Mouse (Mus musculus): Measurements from ENCODE around the gene Rasgrp3. TPM values are rescaled to one million over a fixed set of nuclear protein-coding genes. Genes with fewer than 3 reads are reported as not detected.

Gene Rasgrp3
- total and polyA plus RNA-seq, 2 experiments from 2014 or later, result 4.4 to 5.5 TPM

GRCm38 (mm10) chr17:75495213-75495612, 59.5 kb downstream of the Rasgrp3 start:
- Histone ChIP-seq H3K36me3 (ENCODE audit: insufficient read depth) (no peaks in the 10 kb centered on the region), H3K27ac (ENCODE audit: low read depth, low read length) (no peak overlapping the region), H3K27me3 (ENCODE audit: insufficient read depth, low read length) (no peaks in the 10 kb centered on the region), H3K9me3 (ENCODE audit: low read length) (no peaks in the 10 kb centered on the region), H3K9ac (no peak overlapping the region), H3K4me2 (ENCODE audit: low read depth) (no peak overlapping the region), H3K4me3 (ENCODE audit: low read depth, low read length) (no peak overlapping the region), H3K4me1 (ENCODE audit: insufficient read depth) (no peaks in the 10 kb centered on the region)
- TF ChIP-seq CTCF (IDR thresholded peaks at IDR 0.05; ENCODE audit: low read depth), result no peak
- ATAC-seq (no peak), DNase-seq (no peak)
- 64% methylated on average over 4 of the region's 4 CpGs for WGBS

GRCm38 (mm10) chr17:75498241-75498651, 62.5 kb downstream of the Rasgrp3 start:
- no peaks in the 10 kb centered on the region for H3K4me1 ChIP-seq (ENCODE audit: insufficient read depth)
- 49% methylated on average over 6 of the region's 6 CpGs for WGBS
- DNase-seq (peak; percentile 21), ATAC-seq (no peak)
- no peak overlapping the region for H3K9ac ChIP-seq
- no peaks in the 10 kb centered on the region for H3K9me3 ChIP-seq (ENCODE audit: low read length)
- no peak for TF ChIP-seq CTCF (IDR thresholded peaks at IDR 0.05; ENCODE audit: low read depth)
- no peak overlapping the region for H3K4me2 ChIP-seq (ENCODE audit: low read depth)
- no peak overlapping the region for H3K4me3 ChIP-seq (ENCODE audit: low read depth, low read length)
- H3K27ac ChIP-seq (ENCODE audit: low read depth, low read length), result no peak overlapping the region
- no peaks in the 10 kb centered on the region for H3K27me3 ChIP-seq (ENCODE audit: insufficient read depth, low read length)
- H3K36me3 ChIP-seq (ENCODE audit: insufficient read depth), result no peaks in the 10 kb centered on the region

- DNase-seq, result no peak
- Histone ChIP-seq H3K4me3 (ENCODE audit: low read depth, low read length) (no peak overlapping the region), H3K4me1 (ENCODE audit: insufficient read depth) (no peaks in the 10 kb centered on the region), H3K9ac (no peak overlapping the region), H3K27ac (ENCODE audit: low read depth, low read length) (no peak overlapping the region), H3K27me3 (ENCODE audit: insufficient read depth, low read length) (no peaks in the 10 kb centered on the region), H3K4me2 (ENCODE audit: low read depth) (no peak overlapping the region), H3K36me3 (ENCODE audit: insufficient read depth) (no peaks in the 10 kb centered on the region), H3K9me3 (ENCODE audit: low read length) (no peaks in the 10 kb centered on the region)
- TF ChIP-seq CTCF (IDR thresholded peaks at IDR 0.05; ENCODE audit: low read depth), result no peak
- no peak for ATAC-seq
- 87% methylated on average over 3 of the region's 3 CpGs for WGBS
Measured at GRCm38 (mm10) chr17:75503031-75503430, 67.3 kb downstream of the Rasgrp3 start.

- H3K27me3 ChIP-seq (ENCODE audit: insufficient read depth, low read length), result no peaks in the 10 kb centered on the region
- no peak for ATAC-seq
- no peak overlapping the region for H3K4me3 ChIP-seq (ENCODE audit: low read depth, low read length)
- no peak overlapping the region for H3K4me2 ChIP-seq (ENCODE audit: low read depth)
- no peak for DNase-seq
- no peaks in the 10 kb centered on the region for H3K4me1 ChIP-seq (ENCODE audit: insufficient read depth)
- H3K9ac ChIP-seq, result no peak overlapping the region
- H3K27ac ChIP-seq (ENCODE audit: low read depth, low read length), result no peak overlapping the region
- no peak for TF ChIP-seq CTCF (IDR thresholded peaks at IDR 0.05; ENCODE audit: low read depth)
- H3K36me3 ChIP-seq (ENCODE audit: insufficient read depth), result no peaks in the 10 kb centered on the region
- WGBS, result 89% methylated on average over 5 of the region's 5 CpGs
- no peaks in the 10 kb centered on the region for H3K9me3 ChIP-seq (ENCODE audit: low read length)
Measured at GRCm38 (mm10) chr17:75505053-75505452, 69.4 kb downstream of the Rasgrp3 start.

GRCm38 (mm10) chr17:75506097-75506675, 70.5 kb downstream of the Rasgrp3 start:
- Histone ChIP-seq H3K4me3 (ENCODE audit: low read depth, low read length) (no peak overlapping the region), H3K9me3 (ENCODE audit: low read length) (no peaks in the 10 kb centered on the region), H3K27me3 (ENCODE audit: insufficient read depth, low read length) (no peaks in the 10 kb centered on the region), H3K27ac (ENCODE audit: low read depth, low read length) (no peak overlapping the region), H3K4me2 (ENCODE audit: low read depth) (no peak overlapping the region), H3K36me3 (ENCODE audit: insufficient read depth) (no peaks in the 10 kb centered on the region), H3K4me1 (ENCODE audit: insufficient read depth) (no peaks in the 10 kb centered on the region), H3K9ac (no peak overlapping the region)
- no peak for ATAC-seq
- no peak for TF ChIP-seq CTCF (IDR thresholded peaks at IDR 0.05; ENCODE audit: low read depth)
- WGBS, result 90% methylated on average over 10 of the region's 10 CpGs
- no peak for DNase-seq

- Histone ChIP-seq H3K27me3 (ENCODE audit: insufficient read depth, low read length) (no peaks in the 10 kb centered on the region), H3K4me3 (ENCODE audit: low read depth, low read length) (no peak overlapping the region), H3K27ac (ENCODE audit: low read depth, low read length) (no peak overlapping the region), H3K4me2 (ENCODE audit: low read depth) (no peak overlapping the region), H3K9ac (no peak overlapping the region), H3K4me1 (ENCODE audit: insufficient read depth) (no peaks in the 10 kb centered on the region), H3K36me3 (ENCODE audit: insufficient read depth) (no peaks in the 10 kb centered on the region), H3K9me3 (ENCODE audit: low read length) (no peaks in the 10 kb centered on the region)
- DNase-seq, result no peak
- 85% methylated on average over 10 of the region's 10 CpGs for WGBS
- TF ChIP-seq CTCF (IDR thresholded peaks at IDR 0.05; ENCODE audit: low read depth), result no peak
- no peak for ATAC-seq
Measured at GRCm38 (mm10) chr17:75506708-75507641, 71.3 kb downstream of the Rasgrp3 start.

GRCm38 (mm10) chr17:75509257-75509656, 73.6 kb downstream of the Rasgrp3 start:
- Histone ChIP-seq H3K4me1 (ENCODE audit: insufficient read depth) (no peaks in the 10 kb centered on the region), H3K27me3 (ENCODE audit: insufficient read depth, low read length) (no peaks in the 10 kb centered on the region), H3K36me3 (ENCODE audit: insufficient read depth) (no peaks in the 10 kb centered on the region), H3K9ac (no peak overlapping the region), H3K27ac (ENCODE audit: low read depth, low read length) (no peak overlapping the region), H3K4me2 (ENCODE audit: low read depth) (no peak overlapping the region), H3K4me3 (ENCODE audit: low read depth, low read length) (no peak overlapping the region), H3K9me3 (ENCODE audit: low read length) (no peaks in the 10 kb centered on the region)
- TF ChIP-seq CTCF (IDR thresholded peaks at IDR 0.05; ENCODE audit: low read depth), result no peak
- 91% methylated on average over 5 of the region's 5 CpGs for WGBS
- no peak for ATAC-seq
- DNase-seq, result no peak

All from forebrain, postnatal 0 days (tissue).